Mouse (Mus musculus) neural tube, embryonic 15.5 days (tissue): Measurements from ENCODE around the gene Fhdc1. TPM values are rescaled to one million over a fixed set of nuclear protein-coding genes. Genes with fewer than 3 reads are reported as not detected.

Experiments used
- ATAC-seq: fragments of 200-750 bp; cut with Nextera tagmentation; 2 replicates; pipeline ENCODE4 v1.8.0; 2017; ENCODE audit warnings: mild to moderate bottlenecking, moderate TSS enrichment, moderate library complexity; ENCODE audit not compliant: low FRiP score
- H3K27ac ChIP-seq: fragments of 300-500 bp; sonication (generic); replicated peaks from 2 replicates; pipeline ENCODE4 v1.5.1; 2015; ENCODE audit warnings: mild to moderate bottlenecking, inconsistent platforms
- H3K27me3 ChIP-seq: fragments of 300-500 bp; sonication (generic); replicated peaks from 2 replicates; pipeline ENCODE4 v1.6.1; 2015; ENCODE audit warnings: inconsistent platforms
- H3K36me3 ChIP-seq: fragments of 300-500 bp; sonication (generic); 2 replicates; pipeline ENCODE4 v1.6.1; 2015; ENCODE audit warnings: inconsistent platforms
- H3K4me1 ChIP-seq: fragments of 300-500 bp; sonication (generic); 2 replicates; pipeline ENCODE4 v1.6.1; 2015; ENCODE audit warnings: inconsistent platforms
- H3K4me2 ChIP-seq: fragments of 300-500 bp; sonication (generic); 2 replicates; pipeline ENCODE4 v1.6.1; 2015; ENCODE audit warnings: inconsistent platforms, mild to moderate bottlenecking, moderate library complexity
- H3K4me3 ChIP-seq: fragments of 300-500 bp; sonication (generic); replicated peaks from 2 replicates; pipeline ENCODE4 v1.5.1; 2015; ENCODE audit warnings: mild to moderate bottlenecking, inconsistent platforms
- H3K9ac ChIP-seq: fragments of 300-500 bp; sonication (generic); replicated peaks from 2 replicates; pipeline ENCODE4 v1.6.1; 2015; ENCODE audit warnings: mild to moderate bottlenecking, inconsistent platforms
- H3K9me3 ChIP-seq: fragments of 300-500 bp; sonication (generic); replicated peaks from 2 replicates; pipeline ENCODE4 v1.6.1; 2016; ENCODE audit warnings: inconsistent platforms
- WGBS: fragments of 180-500 bp; shearing (Covaris S2); methylation state at CpG from one replicate; pipeline ENCODE4 v1.1.7; 2015; ENCODE audit warnings: mixed read lengths; 5-methylcytosine and 5-hydroxymethylcytosine counted together
- polyA plus RNA-seq: library from polyadenylated mRNA; unstranded; fragments of >200 nt; fragmentation: Nextera tagmentation; extraction: Ambion mirVana; gene quantifications from 2 replicates; pipeline ENCODE4 v1.2.1, GENCODE M21; 2015

Gene Fhdc1
- polyA plus RNA-seq, 1 experiment from 2014 or later, result 7.0 TPM

GRCm38 (mm10) chr3:84472527-84472926 is 7.7 kb downstream of the Fhdc1 start:
- Histone ChIP-seq H3K36me3 (no peaks in the 10 kb centered on the region), H3K27me3 (peaks cover 3% of the 10 kb centered on the region; the same call in 1 of the 2 replicates), H3K4me3 (no peak overlapping the region), H3K9ac (no peak overlapping the region), H3K27ac (no peak overlapping the region), H3K4me2 (no peak overlapping the region), H3K9me3 (no peaks in the 10 kb centered on the region), H3K4me1 (peaks cover 12% of the 10 kb centered on the region)
- ATAC-seq, result no peak
- 67% methylated on average over 3 of the region's 3 CpGs for WGBS

- no peak overlapping the region for H3K4me2 ChIP-seq
- H3K27me3 ChIP-seq, result no peaks in the 10 kb centered on the region
- no peaks in the 10 kb centered on the region for H3K9me3 ChIP-seq
- peaks cover 12% of the 10 kb centered on the region for H3K4me1 ChIP-seq
- no peak overlapping the region for H3K27ac ChIP-seq
- H3K9ac ChIP-seq, result no peak overlapping the region
- H3K36me3 ChIP-seq, result no peaks in the 10 kb centered on the region
- WGBS, result 88% methylated on average over 4 of the region's 4 CpGs
- ATAC-seq, result no peak
- no peak overlapping the region for H3K4me3 ChIP-seq
Observed at GRCm38 (mm10) chr3:84471146-84471545, 9.1 kb downstream of the Fhdc1 start.

GRCm38 (mm10) chr3:84468111-84468453 is 12.1 kb downstream of the Fhdc1 start:
- ATAC-seq, result no peak
- WGBS, result 62% methylated on average over 4 of the region's 4 CpGs

GRCm38 (mm10) chr3:84467419-84468110 is 12.7 kb downstream of the Fhdc1 start:
- H3K9ac ChIP-seq, result no peak overlapping the region
- H3K36me3 ChIP-seq, result no peaks in the 10 kb centered on the region
- 65% methylated on average over 10 of the region's 10 CpGs for WGBS
- H3K4me2 ChIP-seq, result no peak overlapping the region
- peaks cover 1% of the 10 kb centered on the region for H3K4me1 ChIP-seq
- H3K4me3 ChIP-seq, result no peak overlapping the region
- H3K9me3 ChIP-seq, result no peaks in the 10 kb centered on the region
- no peak for ATAC-seq
- H3K27me3 ChIP-seq, result no peaks in the 10 kb centered on the region
- no peak overlapping the region for H3K27ac ChIP-seq

More at GRCm38 (mm10) chr3:84468111-84468453, 12.1 kb downstream of the Fhdc1 start:
- Histone ChIP-seq H3K9me3 (no peaks in the 10 kb centered on the region), H3K4me1 (peaks cover 7% of the 10 kb centered on the region), H3K27ac (no peak overlapping the region), H3K9ac (no peak overlapping the region), H3K36me3 (no peaks in the 10 kb centered on the region), H3K4me2 (no peak overlapping the region), H3K27me3 (no peaks in the 10 kb centered on the region), H3K4me3 (no peak overlapping the region)

GRCm38 (mm10) chr3:84465822-84466500 is 14.3 kb downstream of the Fhdc1 start:
- no peaks in the 10 kb centered on the region for H3K36me3 ChIP-seq
- H3K9ac ChIP-seq, result no peak overlapping the region
- H3K4me1 ChIP-seq, result peaks cover under 1% of the 10 kb centered on the region; the same call in 1 of the 2 replicates
- H3K27ac ChIP-seq, result no peak overlapping the region
- no peak overlapping the region for H3K4me3 ChIP-seq
- no peaks in the 10 kb centered on the region for H3K27me3 ChIP-seq
- no peaks in the 10 kb centered on the region for H3K9me3 ChIP-seq
- WGBS, result 65% methylated on average over 6 of the region's 6 CpGs
- no peak for ATAC-seq
- H3K4me2 ChIP-seq, result no peak overlapping the region

DNA sequence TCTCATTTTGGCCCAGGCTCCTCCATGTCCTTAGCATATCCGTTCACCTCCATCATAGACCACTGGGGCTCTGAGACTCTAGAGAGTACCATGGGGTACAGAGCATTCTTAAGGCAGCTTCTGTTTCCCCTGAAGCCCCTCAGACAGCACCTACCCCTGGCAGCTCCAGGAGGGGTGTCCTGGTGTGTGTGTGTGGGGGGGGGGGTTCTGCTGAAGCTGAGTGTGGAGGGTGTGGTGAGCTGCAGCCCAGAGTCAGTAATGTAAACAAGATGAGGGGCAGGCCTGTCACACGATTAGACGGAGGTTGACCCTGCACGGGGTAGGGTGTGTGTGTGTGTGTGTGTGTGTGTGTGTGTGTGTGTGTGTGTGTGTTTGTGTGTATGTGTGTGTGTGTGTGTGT is 18.5 kb downstream of the Fhdc1 start:
- H3K4me3 ChIP-seq, result no peak overlapping the region
- WGBS, result 59% methylated on average over 4 of the region's 4 CpGs
- H3K27ac ChIP-seq, result no peak overlapping the region
- H3K36me3 ChIP-seq, result no peaks in the 10 kb centered on the region
- H3K9me3 ChIP-seq, result no peaks in the 10 kb centered on the region
- 0 out of 2 replicates have a peak, but pooled peaks cover 7% of the 10 kb centered on the region for H3K4me1 ChIP-seq
- no peaks in the 10 kb centered on the region for H3K27me3 ChIP-seq
- no peak overlapping the region for H3K9ac ChIP-seq
- ATAC-seq, result no peak; the same call in 1 of the 2 replicates
- H3K4me2 ChIP-seq, result no peak overlapping the region

GRCm38 (mm10) chr3:84460952-84461351 is 19.3 kb downstream of the Fhdc1 start:
- WGBS, result 44% methylated on average over 12 of the region's 12 CpGs
- ATAC-seq, result no peak

GRCm38 (mm10) chr3:84460499-84460898 is 19.7 kb downstream of the Fhdc1 start:
- no peak overlapping the region for H3K4me3 ChIP-seq
- no peak overlapping the region for H3K9ac ChIP-seq
- WGBS, result 40% methylated on average over 3 of the region's 3 CpGs
- no peak overlapping the region for H3K27ac ChIP-seq
- ATAC-seq, result no peak
- 0 out of 2 replicates have a peak, but pooled peaks cover 7% of the 10 kb centered on the region for H3K4me1 ChIP-seq
- H3K4me2 ChIP-seq, result no peak overlapping the region
- no peaks in the 10 kb centered on the region for H3K36me3 ChIP-seq
- no peaks in the 10 kb centered on the region for H3K9me3 ChIP-seq
- H3K27me3 ChIP-seq, result no peaks in the 10 kb centered on the region

More at GRCm38 (mm10) chr3:84460952-84461351, 19.3 kb downstream of the Fhdc1 start:
- Histone ChIP-seq H3K4me2 (no peak overlapping the region), H3K27ac (no peak overlapping the region), H3K9ac (no peak overlapping the region), H3K4me3 (no peak overlapping the region), H3K27me3 (no peaks in the 10 kb centered on the region), H3K4me1 (0 out of 2 replicates have a peak, but pooled peaks cover 7% of the 10 kb centered on the region), H3K36me3 (no peaks in the 10 kb centered on the region), H3K9me3 (no peaks in the 10 kb centered on the region)

DNA sequence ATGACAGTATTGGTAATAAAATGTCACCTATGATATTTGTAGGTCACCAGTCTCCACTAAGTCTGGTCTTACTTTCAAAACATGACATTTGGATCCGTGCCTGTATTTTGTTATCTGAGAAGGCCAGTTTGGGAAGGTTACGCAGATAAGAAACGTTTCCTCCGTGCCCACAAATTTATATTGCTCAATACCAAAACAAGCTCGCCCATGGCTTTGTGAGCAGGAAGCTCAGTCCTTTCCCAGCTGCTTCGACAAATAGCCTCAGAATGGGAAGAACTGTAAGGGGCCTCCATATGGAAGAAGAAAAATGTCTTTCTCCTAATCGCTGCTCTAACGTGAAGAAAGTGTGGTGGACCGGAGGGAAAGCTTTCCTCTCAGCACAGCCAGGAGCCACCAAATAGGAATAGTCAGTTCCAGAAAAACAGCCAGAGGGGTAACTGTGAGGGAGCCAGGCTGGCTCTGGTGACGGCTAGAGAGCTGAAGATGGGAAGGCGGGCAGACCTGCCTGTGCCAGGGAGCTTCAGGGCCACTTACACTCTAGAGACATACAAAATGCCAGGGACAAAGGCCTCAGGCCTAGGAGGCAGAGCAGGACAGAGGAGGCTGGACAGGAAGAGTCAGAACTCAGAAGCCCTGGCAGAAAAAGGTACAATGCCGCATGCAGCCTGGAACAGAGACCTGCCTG is 24.4 kb downstream of the Fhdc1 start:
- ATAC-seq, result no peak
- Histone ChIP-seq H3K36me3 (peaks cover 4% of the 10 kb centered on the region; the same call in 1 of the 2 replicates), H3K4me1 (0 out of 2 replicates have a peak, but pooled peaks cover 12% of the 10 kb centered on the region), H3K27ac (no peak overlapping the region), H3K9ac (no peak overlapping the region), H3K27me3 (no peaks in the 10 kb centered on the region), H3K4me2 (no peak overlapping the region), H3K4me3 (no peak overlapping the region), H3K9me3 (no peaks in the 10 kb centered on the region)
- 77% methylated on average over 12 of the region's 12 CpGs for WGBS

- Histone ChIP-seq H3K27me3 (no peaks in the 10 kb centered on the region), H3K9me3 (no peaks in the 10 kb centered on the region), H3K9ac (no peak overlapping the region), H3K36me3 (peaks cover 7% of the 10 kb centered on the region; the same call in 1 of the 2 replicates), H3K27ac (no peak overlapping the region), H3K4me1 (0 out of 2 replicates have a peak, but pooled peaks cover 6% of the 10 kb centered on the region), H3K4me2 (no peak overlapping the region), H3K4me3 (no peak overlapping the region)
- no peak for ATAC-seq
- WGBS, result 63% methylated on average over 3 of the region's 3 CpGs
Observed at GRCm38 (mm10) chr3:84450651-84451050, 29.6 kb downstream of the Fhdc1 start.

DNA sequence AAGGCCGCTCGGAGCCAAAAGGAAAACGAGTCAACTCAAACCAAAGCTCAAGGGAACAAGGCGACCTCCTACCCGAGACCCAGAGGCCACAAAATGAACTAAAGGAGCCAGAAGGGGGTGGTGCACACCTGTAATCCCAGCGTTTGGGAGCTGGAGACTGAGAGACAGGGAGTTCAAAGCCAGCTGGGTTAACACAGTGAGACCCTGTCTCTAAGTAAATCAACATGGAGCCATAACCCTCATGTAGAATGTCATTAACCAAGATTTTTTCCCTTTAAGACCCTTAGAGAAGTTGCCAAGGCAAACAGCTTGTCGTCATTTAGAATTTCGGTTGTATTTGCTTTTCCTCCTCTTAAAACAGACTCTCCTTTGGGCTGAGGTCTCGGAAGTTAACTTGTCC is 31.2 kb downstream of the Fhdc1 start:
- no peak overlapping the region for H3K4me3 ChIP-seq
- no peak overlapping the region for H3K9ac ChIP-seq
- ATAC-seq, result no peak
- WGBS, result 86% methylated on average over 9 of the region's 9 CpGs
- 0 out of 2 replicates have a peak, but pooled peaks cover 6% of the 10 kb centered on the region for H3K4me1 ChIP-seq
- no peaks in the 10 kb centered on the region for H3K9me3 ChIP-seq
- peaks cover 11% of the 10 kb centered on the region; the same call in 1 of the 2 replicates for H3K36me3 ChIP-seq
- H3K4me2 ChIP-seq, result no peak overlapping the region
- H3K27ac ChIP-seq, result no peak overlapping the region
- no peaks in the 10 kb centered on the region for H3K27me3 ChIP-seq
